In the genomic region with DNA sequence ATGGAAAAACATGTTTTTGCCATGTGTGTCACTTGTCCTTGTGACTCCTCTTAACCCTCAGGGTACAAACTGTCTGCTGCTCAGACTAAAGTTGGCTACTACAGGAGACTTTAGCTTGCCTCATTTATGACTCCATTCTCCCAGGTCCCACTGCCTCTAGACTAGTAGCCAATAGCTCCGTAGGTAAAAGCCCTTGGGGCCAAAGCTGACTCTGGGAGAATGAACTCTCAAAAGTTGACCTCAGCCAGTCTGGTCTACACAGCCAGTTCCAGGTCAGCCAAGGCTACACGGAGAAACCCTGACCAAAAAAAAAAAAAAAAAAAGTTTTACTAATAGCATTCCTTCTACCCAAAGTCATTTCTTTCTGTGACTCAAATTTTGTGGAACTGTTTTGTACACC, we compare ENCODE assay signal across 2 mouse cellular contexts.
A peak's percentile ranks its signal among the peaks of the same experiment; 100 is the strongest.
TF ChIP-seq lines count a peak whose summit lies in the region.

No protein-coding gene starts in this region.

TF ChIP-seq in CH12.LX, 34 proteins besides CTCF, POLR2A, EP300 and RAD21:
- no peak for TF ChIP-seq ZKSCAN1 (IDR thresholded peaks at IDR 0.05; ENCODE audit: borderline replicate concordance, low read depth, low read length)
- TF ChIP-seq RCOR1 (conservative IDR thresholded peaks at IDR 0.05; ENCODE audit: low read depth, low read length) = no peak
- TF ChIP-seq JUN (IDR thresholded peaks at IDR 0.05; ENCODE audit: insufficient read depth, low read depth, low read length) = no peak
- TF ChIP-seq SIN3A (IDR thresholded peaks at IDR 0.05; ENCODE audit: low read length) = no peak
- no peak for TF ChIP-seq USF2 (conservative IDR thresholded peaks at IDR 0.05; ENCODE audit: low read depth, low read length)

TF ChIP-seq in MEL, 35 proteins besides CTCF, POLR2A, EP300 and RAD21:
- TF ChIP-seq MAX (IDR thresholded peaks at IDR 0.05; ENCODE audit: low read length) = no peak
- TF ChIP-seq ZNF384 (IDR thresholded peaks at IDR 0.05; ENCODE audit: low read depth, low read length) = peak; percentile 30; the same call in 1 of the 2 replicates
TF ChIP-seq in MEL: peak in this region for 1.
